Mouse (Mus musculus) ES-Bruce4 (cell line): ENCODE data around the gene Mcf2l. TPM values are rescaled to one million over a fixed set of nuclear protein-coding genes. Genes with fewer than 3 reads are reported as not detected.

Experiments
- H3K27ac ChIP-seq: 2 replicates; pipeline ENCODE4 v1.5.1; 2012; ENCODE audit warnings: low read length, inconsistent platforms; ENCODE audit not compliant: insufficient read depth
- H3K27me3 ChIP-seq: 2 replicates; pipeline ENCODE4 v1.6.1; 2012; ENCODE audit warnings: mild to moderate bottlenecking, low read length, inconsistent platforms; ENCODE audit not compliant: control insufficient read depth, poor library complexity, insufficient read depth, severe bottlenecking
- H3K36me3 ChIP-seq: 2 replicates; pipeline ENCODE4 v1.6.1; 2012; ENCODE audit warnings: inconsistent platforms, mild to moderate bottlenecking, low read length, moderate library complexity; ENCODE audit not compliant: control insufficient read depth, poor library complexity, insufficient read depth, severe bottlenecking
- H3K4me1 ChIP-seq: one replicate; pipeline ENCODE4 v1.8.1; 2011; ENCODE audit warnings: low read length; ENCODE audit not compliant: control insufficient read depth, insufficient read depth
- H3K4me3 ChIP-seq: 2 replicates; pipeline ENCODE4 v1.5.1; 2011; ENCODE audit warnings: low read depth, mild to moderate bottlenecking, low read length
- H3K9ac ChIP-seq: 2 replicates; pipeline ENCODE4 v1.6.1; 2012; ENCODE audit warnings: low read depth, mild to moderate bottlenecking, inconsistent platforms; ENCODE audit not compliant: poor library complexity, severe bottlenecking
- H3K9me3 ChIP-seq: replicated peaks from 2 replicates; pipeline ENCODE4 v1.6.1; 2012; ENCODE audit warnings: mild to moderate bottlenecking, low read length, inconsistent platforms; ENCODE audit not compliant: control insufficient read depth, poor library complexity, insufficient read depth, severe bottlenecking
- CTCF ChIP-seq: IDR thresholded peaks from one replicate; pipeline ENCODE4 v1.8.1; 2011; ENCODE audit warnings: low read depth, low read length
- EP300 ChIP-seq: IDR thresholded peaks from 2 replicates; pipeline ENCODE4 v1.6.1; 2011; ENCODE audit warnings: low read depth, low read length; ENCODE audit not compliant: insufficient read depth
- POLR2A ChIP-seq: IDR thresholded peaks from one replicate; pipeline ENCODE4 v1.8.1; 2011; ENCODE audit warnings: low read length; ENCODE audit not compliant: insufficient read depth
- polyA plus RNA-seq: library from polyadenylated mRNA; stranded (reverse); fragments of >200 nt; gene quantifications from 2 replicates; pipeline ENCODE4 v1.2.4, GENCODE M21; 2011; ENCODE audit warnings: low read depth; ENCODE audit not compliant: missing spikeins, insufficient read depth, insufficient read length

Mcf2l gene
- polyA plus RNA-seq, 1 experiment: 18.3 TPM

GRCm38 (mm10) chr8:12892882-12893446, 19.4 kb downstream of the Mcf2l start:
- Histone ChIP-seq H3K9ac (no peak overlapping the region), H3K4me1 (no peaks in the 10 kb centered on the region), H3K27ac (no peak overlapping the region), H3K27me3 (no peaks in the 10 kb centered on the region), H3K9me3 (no peaks in the 10 kb centered on the region), H3K36me3 (no peaks in the 10 kb centered on the region), H3K4me3 (no peak overlapping the region)
- no peak for TF ChIP-seq POLR2A
- no peak for TF ChIP-seq CTCF
- TF ChIP-seq EP300: no peak

GRCm38 (mm10) chr8:12893797-12894578, 20.4 kb downstream of the Mcf2l start:
- Histone ChIP-seq H3K9me3 (no peaks in the 10 kb centered on the region), H3K27ac (no peak overlapping the region), H3K4me3 (no peak overlapping the region), H3K27me3 (no peaks in the 10 kb centered on the region), H3K4me1 (no peaks in the 10 kb centered on the region), H3K36me3 (no peaks in the 10 kb centered on the region), H3K9ac (no peak overlapping the region)
- TF ChIP-seq POLR2A (no peak), EP300 (no peak), CTCF (no peak)

GRCm38 (mm10) chr8:12894783-12895534, 21.4 kb downstream of the Mcf2l start:
- Histone ChIP-seq H3K36me3 (no peaks in the 10 kb centered on the region), H3K9ac (no peak overlapping the region), H3K4me3 (no peak overlapping the region), H3K27me3 (no peaks in the 10 kb centered on the region), H3K4me1 (no peaks in the 10 kb centered on the region), H3K9me3 (no peaks in the 10 kb centered on the region), H3K27ac (no peak overlapping the region)
- TF ChIP-seq EP300 (no peak), POLR2A (no peak)

GRCm38 (mm10) chr8:12895535-12896150, 22.0 kb downstream of the Mcf2l start:
- no peak for TF ChIP-seq POLR2A
- no peak for TF ChIP-seq EP300
- peak; percentile 32 for TF ChIP-seq CTCF
- no peak overlapping the region for H3K27ac ChIP-seq
- no peak overlapping the region for H3K4me3 ChIP-seq
- no peaks in the 10 kb centered on the region for H3K36me3 ChIP-seq
- no peaks in the 10 kb centered on the region for H3K4me1 ChIP-seq
- H3K27me3 ChIP-seq: no peaks in the 10 kb centered on the region
- no peaks in the 10 kb centered on the region for H3K9me3 ChIP-seq
- no peak overlapping the region for H3K9ac ChIP-seq

- TF ChIP-seq CTCF (peak; percentile 90), EP300 (no peak), POLR2A (no peak)
- H3K9me3 ChIP-seq: no peaks in the 10 kb centered on the region
- no peak overlapping the region for H3K27ac ChIP-seq
- no peaks in the 10 kb centered on the region for H3K27me3 ChIP-seq
- H3K9ac ChIP-seq: no peak overlapping the region
- no peaks in the 10 kb centered on the region for H3K36me3 ChIP-seq
- no peak overlapping the region for H3K4me3 ChIP-seq
- no peaks in the 10 kb centered on the region for H3K4me1 ChIP-seq
Measured at GRCm38 (mm10) chr8:12896494-12897373, 23.1 kb downstream of the Mcf2l start.
